Mouse (Mus musculus) spleen, postnatal 10 days (tissue): ENCODE results near the gene Stk38l.
"Not testable (repeated sequence)": the region's sequence is repeated elsewhere in the genome, so short reads cannot be mapped to it uniquely, and the experiment has no call there.

Source experiments
- DNase-seq, 2 experiments: peaks; one replicate each; pipeline ENCODE4 v3.0.0; 2021 to 2022; ENCODE audit warnings: low spot score in 2 of 2

Gene Stk38l

DNA sequence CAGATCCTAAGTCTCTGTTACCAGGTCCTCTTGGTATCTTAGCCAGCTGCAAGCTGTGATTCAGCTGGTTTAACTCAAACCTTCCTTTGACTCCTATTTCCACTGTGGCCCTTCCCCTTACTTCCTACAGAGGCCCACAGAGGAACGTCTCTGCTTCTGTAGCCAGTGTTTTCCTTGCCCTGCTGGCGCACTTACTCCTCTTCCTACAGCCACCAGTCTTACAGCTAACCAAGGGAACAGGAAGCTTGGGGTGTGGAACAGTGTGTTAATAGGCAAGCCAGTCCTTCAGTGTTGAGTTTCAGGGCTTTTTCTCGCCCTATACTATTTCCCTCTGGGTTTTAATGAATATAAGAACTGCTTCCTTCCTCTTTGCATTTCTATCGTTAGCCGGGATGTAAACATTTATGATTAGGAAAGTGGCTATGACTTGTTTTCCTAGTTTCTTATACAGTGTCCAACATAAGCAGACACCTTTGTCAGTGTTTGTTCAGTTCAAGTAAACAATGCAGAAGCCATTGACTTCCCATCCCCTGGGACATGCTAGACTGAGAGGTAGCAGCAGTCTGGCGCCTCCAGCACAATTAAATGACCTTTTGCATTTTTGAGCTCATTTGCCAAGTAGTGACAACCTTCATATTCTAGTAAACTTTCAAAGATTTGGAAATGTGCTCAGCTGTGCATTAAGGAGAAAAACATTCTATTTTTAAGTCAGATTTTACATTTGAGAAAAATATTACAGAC is 45.4 kb downstream of the Stk38l start:
- no peak for DNase-seq

DNA sequence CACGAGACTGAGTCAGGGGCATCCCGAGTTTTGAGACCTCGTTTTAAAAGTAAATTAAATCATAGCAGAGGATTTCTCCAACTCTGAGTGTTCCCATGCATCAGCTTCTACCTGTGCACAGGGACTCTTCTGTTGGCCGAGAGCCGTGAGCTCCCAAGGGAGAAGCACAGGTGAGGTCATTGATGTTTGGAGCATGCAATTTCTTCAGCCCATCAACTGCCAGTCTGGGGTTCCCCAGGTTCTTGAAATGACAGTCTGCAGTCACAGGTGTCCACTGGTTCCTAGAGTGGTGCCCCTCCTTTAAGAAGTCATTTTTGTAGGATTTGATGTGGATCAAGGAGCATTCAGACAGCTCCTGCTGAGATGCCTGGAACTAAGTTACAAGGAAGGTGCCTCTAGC is 46.0 kb downstream of the Stk38l start:
- no peak for DNase-seq

DNA sequence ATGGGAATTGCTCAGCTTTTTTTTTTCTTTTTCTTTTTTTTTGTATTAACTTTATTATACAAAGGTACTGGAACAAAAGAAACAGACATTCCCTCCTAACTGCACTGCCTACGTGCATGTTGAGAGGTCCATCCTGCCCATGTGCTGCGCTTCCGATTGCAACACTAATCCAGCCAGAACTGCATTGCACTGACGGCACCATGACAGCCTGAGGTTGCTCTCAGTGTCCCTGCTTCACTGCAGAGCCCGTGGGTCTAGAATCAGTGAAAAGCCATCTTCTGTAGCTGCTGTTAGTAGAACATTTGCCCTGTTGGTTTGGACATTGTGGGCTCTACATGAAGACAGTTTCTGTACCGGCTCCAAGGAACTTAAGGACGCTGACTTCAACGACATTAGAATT is 51.1 kb downstream of the Stk38l start:
- DNase-seq = not testable (repeated sequence)

DNA sequence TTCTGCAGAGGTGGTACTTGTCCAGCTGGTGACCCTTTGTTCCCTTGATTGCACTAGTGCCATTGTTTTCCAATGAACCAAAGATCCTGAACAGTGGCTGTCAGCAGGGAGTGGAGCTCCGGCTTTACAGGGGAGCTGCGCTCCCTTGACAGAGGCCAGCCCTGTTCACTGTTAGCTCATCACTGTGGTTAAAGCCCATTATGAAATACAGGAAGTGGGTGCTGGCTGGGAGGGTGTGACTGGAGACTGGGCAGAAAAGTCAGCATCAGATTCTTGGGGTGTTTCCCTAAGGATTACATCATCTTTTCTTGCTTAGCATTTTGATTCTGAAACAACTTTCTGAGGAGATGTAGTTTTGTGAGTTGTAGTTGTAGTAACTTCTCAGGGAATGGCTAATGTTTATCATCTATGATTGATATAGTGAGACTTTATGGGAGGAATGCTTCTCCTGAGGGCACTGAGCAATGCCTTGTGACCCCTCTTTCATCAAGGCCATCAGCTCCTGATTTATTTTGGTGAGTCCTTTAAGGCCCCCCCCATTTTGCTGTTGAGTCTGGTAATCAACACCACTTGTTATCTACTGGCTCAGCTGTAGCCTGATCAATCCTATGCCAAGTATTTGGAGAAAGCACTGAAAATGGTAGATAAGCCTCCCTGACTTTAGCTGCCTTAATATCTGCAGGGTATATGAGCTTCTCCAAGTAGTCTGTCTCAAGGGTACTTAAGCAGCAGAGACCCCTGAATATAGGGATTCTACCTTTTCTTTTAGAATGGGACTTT is 52.0 kb downstream of the Stk38l start:
- peak in 1 of 2 experiments; percentile 18 for DNase-seq

DNA sequence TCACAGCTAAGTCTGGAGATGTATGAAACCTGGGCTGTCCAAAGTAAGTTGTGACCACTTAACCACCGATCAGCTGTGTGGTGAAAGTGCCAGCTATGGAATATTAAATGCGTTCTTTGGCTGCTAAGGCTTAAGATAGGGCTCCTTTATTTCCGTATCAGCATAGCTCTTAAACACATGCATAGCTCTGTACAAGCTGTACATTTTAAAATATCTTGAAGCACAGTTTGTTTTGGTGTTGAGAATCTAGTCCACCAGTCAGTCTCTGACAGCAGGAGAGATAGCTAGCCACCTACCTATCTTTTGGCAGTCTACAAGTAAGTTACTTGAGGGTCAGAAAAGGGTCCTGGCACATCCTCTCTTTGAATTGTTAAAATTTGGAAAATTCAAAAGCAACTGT is 53.3 kb downstream of the Stk38l start:
- DNase-seq = no peak

DNA sequence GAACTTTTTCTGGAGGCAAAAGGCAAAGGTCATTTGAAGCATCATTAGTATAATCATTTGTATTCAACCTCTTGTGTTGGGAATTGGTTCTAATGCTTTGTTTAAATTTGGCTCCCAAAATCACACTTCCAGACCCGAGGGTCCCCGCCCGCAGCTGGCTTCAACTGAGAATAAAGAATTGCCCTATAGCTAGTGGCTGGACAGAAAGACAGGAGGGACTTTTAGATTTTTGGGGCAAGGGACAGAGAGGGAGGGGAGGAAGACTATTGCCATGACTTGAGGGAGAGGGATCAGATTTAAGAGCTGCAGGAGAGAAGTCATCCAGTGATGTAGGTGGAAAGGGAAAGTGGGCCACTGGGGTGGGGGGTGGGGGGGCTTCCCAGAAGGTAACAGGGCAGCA is 56.8 kb downstream of the Stk38l start:
- no peak for DNase-seq

DNA sequence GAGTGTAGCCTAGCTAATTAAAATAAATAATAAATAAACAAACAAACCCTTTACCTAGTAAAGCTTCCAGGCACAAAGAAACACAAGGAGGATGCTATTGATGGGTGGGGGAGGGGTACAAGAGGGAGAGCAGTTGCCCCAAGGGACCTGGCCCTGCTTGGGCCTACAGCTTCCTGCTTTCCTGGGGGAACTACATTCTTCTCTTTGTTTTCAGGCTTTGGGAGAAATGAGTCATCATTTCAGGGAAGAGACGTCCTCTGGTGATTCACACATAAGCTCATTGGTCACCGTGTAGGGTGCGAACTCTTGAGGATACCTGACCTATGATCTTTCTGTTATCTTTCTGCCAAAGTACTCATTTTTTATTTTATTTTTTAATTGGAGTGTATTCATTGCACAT is 68.7 kb downstream of the Stk38l start:
- no peak for DNase-seq

DNA sequence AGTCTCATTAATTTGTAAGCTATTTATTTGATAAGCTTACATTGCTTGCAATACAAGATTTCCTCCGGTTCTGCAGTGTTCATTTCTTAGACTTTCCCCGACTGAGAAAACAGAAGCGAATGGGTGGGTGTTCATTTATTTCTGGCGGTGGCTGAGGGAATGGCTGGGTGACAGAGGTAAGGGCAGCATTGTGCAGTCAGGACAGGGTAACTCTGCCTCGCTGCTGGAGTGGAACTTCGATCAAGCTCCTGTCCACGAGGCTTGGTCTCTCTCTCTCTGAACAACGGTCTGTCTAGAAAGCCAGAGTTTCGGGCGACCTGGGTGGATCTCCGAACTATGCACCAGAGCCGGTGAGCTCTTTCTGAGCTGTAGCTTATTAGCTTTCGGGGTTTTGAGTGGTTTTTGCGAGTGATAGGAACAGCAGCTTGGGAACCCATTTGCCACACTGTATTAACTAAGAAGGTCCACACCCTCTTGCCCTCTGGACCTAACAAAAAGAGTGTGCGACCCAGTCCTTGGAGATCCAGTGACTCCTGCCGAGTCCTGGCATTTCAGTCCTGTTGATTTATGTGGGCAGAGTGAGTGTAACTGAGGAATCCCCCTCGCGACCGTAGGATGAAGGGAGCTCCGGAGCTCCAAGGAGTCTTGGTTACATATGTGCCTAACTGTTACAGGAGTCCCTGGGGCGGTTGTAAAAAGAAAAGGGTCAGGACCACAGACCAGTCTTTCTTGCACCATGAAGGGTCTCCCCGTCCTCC is 70.5 kb downstream of the Stk38l start:
- DNase-seq = peak in 1 of 2 experiments; percentile 17

DNA sequence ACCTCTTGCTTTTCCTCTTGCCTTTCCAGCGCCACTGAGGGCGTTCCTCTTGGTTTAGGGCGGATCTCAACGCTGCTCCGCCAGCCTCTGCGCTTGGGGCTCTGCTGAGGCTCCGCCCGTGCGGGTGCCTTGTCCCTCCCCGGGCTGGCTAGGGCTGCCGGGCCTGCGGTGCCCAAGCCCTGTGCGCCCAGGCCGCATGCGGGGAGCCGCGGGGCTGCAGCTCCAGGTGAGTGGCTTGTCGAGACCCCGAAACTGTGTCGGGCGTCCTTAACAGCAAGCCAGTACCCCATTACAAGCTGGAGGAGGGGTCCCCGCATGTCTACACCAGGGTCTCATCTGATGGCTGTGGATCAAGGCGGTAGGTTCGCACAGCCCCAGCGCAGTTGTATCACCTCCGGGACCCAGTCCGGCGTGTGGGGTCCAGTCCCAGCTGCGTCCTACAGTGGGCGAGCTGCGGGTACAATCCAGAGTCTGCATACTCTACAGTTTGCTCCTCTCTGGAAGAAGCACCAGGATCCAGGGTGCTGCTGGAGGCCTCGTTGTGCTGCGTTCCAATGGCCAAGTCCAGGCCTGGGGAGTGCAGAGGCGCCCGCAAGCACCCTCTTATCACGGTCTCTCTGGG is 71.2 kb downstream of the Stk38l start, which contains the start of gene Arntl2:
TSS of gene Arntl2 (plus strand) at position 132 of the 622 bp plus-strand sequence.
- DNase-seq = peak in 1 of 2 experiments; percentile 56

DNA sequence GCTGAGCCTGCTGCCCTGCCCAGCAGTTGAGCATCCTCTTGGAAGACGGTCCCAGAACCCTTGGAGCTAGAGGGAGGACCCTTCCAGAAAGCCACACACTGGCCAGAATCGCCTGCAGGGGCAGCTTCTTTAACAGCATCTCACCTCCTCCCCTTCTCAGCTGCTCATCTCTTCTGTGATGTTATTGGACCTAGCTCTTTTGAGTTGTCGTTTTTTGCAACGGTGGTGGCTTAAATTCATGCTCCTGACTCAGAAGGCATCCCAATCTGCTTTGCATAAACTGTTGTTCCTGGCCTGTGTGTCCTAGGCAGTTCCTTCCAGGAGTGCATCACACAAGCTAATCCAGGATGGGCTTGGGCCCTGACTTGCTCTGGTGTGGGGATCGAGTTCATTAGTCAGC is 72.7 kb downstream of the Stk38l start:
- no peak for DNase-seq

DNA sequence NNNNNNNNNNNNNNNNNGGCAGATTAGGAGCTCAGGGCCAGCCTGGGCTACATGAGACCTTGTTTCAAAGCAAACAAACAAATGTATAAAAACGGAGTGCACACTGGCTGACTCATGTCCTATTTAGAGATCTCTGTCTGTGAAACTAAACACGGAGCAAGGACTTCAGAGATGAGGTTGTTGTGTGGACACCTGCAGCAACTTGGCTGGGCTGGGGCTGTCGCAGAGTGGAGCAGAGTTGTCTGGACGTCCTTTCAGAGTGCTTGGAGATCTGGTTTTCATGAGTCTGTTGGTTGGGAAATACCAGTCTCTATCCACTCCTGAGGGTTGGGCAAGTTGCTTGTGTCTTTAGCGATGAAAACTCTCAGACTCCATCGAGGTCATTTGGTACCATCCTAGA is 85.2 kb downstream of the Stk38l start:
- DNase-seq = no peak

DNA sequence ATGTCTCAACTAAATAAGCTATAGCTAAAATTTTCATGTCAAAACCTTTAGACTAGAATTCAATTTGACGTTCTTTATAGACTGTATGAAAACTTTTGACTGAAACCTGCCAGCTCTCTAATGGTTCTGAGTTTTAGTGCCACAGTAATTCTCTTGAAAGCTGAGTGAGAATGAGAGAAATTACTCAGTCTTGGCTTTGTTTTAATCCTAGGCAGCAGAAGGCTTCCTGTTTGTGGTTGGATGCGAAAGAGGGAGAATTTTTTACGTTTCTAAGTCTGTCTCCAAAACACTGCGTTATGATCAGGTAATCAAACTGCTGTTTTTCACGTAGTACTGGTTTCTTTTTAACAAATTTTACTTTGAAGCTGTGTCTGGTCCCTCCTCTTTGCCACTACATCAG is 88.2 kb downstream of the Stk38l start:
- no peak for DNase-seq

DNA sequence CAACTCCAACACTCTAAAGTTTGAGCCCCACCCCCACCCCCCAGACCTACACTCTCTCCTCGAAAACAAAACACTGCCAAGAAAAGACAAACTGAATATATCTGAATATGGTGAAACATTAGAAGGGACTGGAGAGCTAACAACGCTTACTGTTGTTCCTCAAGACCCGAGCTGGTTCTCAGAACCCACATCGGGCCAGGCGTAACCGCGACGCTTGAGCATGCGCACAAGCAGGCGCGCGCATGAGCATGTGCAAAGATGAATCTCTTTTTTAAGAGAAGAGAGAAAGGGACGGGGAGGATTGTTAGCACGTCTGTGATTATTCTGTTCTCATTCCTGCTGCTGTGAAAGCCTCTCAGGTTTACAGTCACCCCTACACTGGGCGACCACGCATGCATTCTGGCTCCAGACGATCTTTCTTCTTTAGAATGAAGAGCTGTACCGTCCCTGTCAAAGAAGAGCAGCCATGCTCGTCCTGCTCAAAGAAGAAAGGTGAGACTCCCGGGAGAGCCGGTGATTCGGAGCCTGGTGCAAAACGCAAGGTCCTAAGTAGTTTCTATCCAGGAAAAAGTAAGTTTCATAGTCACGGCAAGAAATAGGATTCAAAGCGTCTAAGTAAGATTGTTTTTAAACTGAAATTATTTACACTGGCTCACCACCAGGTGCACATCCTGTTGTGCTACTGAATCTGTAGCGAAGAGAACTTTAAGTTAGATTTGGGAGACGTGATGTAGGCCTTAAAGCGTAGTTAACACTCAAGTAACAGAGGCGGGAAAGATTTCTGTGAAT is 95.6 kb downstream of the Stk38l start:
- DNase-seq = no peak

DNA sequence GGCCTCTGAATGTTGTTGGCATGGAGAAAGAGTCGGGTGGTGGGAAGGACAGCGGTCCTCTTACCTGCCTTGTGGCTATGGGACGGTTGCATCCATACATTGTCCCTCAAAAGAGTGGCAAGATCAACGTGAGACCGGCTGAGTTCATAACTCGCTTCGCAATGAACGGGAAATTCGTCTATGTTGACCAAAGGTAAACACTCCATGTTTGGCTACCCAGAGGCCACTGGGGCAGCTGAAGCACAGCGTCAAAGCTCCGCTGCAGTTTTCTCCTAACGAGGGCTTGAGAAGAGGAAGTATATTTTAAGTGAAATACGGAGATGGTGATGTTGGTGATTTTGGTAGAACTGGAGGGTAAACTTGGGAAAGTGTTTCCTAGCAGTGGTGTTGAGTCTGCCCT is 97.2 kb downstream of the Stk38l start:
- no peak for DNase-seq

DNA sequence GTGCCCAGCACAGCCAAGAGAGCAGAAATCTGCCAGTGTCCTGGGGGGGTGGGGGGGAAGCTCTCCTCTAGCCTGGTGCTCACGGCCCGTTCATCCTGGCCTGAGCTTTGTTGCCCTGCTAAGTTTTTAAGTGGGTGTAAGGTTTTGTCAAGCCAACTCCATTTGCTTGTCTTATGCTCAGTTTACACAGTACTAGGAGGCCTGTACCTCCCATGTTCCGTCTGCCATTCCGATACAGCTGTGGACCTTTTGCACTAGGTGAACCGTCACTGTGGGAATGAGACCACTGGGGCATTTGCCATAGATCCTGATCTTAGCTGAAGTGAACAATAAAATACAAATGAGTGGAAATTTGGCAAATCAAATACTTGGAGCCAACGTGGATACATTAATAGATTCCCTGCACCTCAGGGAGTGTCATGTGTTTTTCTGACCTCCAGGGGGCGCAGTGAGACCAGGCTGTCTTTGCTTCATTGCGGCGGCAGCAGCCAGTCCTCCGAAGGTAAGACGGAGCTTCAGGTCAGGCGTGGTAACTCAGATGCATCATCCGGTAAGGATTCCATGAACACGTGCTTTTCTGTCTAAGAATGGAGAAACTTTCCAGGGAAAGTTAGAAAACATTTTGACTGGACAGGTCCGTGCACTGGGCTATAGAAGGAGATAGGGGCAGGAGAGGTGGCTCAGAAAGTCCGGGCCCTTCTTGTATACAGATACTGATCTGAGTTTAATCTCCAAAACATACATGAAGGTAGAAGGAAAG is 100.1 kb downstream of the Stk38l start:
- peak; percentile 25 to 73 for DNase-seq

DNA sequence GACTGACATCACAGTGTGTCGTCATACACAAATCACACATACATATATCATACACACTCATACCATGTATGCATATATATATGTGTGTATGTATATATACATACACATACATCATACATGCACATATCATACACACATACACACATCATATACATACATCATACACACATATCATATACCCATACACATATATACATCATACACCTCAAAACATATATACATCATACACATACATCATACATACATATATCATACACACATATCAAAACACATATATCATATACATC is 100.6 kb downstream of the Stk38l start:
- no peak for DNase-seq
